In genomic region chr5:15490934-15491333, GRCm38 (mm10) we compare ENCODE assay signal across 24 mouse cellular contexts. TPM values are rescaled to one million over a fixed set of nuclear protein-coding genes. Genes with fewer than 3 reads are reported as not detected.
DNase-seq lines count a peak whose midpoint lies in the region; ATAC-seq and TF ChIP-seq lines count a peak whose summit lies in the region.
"Not testable (repeated sequence)": the region's sequence is repeated elsewhere in the genome, so short reads cannot be mapped to it uniquely, and the experiment has no call there.
"Had no signal": no experiment of that assay in that cellular context is flagged by ENCODE, and none has a peak within 500 bp of the region (broad histone marks: within the 10 kb centered on the region; RNA-seq: fewer than 3 reads in every experiment).

No protein-coding gene starts in this region.

- not testable (repeated sequence) for DNase-seq in forebrain, embryonic 11.5 days (ENCODE audit: low spot score); kidney, postnatal 0 days (ENCODE audit: low spot score)
- DNase-seq in limb, embryonic 14.5 days (ENCODE audit: low spot score): peak; percentile 2

- H3K4me2 ChIP-seq in forebrain, embryonic 11.5 days (ENCODE audit: low read depth, low read length, severe bottlenecking); heart, embryonic 16.5 days (ENCODE audit: low read depth, low read length); kidney, postnatal 0 days (ENCODE audit: low read length); limb, embryonic 14.5 days (replicated peaks; ENCODE audit: low read depth, low read length, severe bottlenecking); midbrain, embryonic 12.5 days (replicated peaks); neural tube, embryonic 15.5 days: not testable (repeated sequence)

- H3K4me1 ChIP-seq in forebrain, embryonic 11.5 days (replicated peaks; ENCODE audit: control insufficient read depth, insufficient read depth, low read length); heart, embryonic 16.5 days (ENCODE audit: control insufficient read depth, insufficient read depth, low read length); kidney, postnatal 0 days (replicated peaks; ENCODE audit: insufficient read depth, low read length); limb, embryonic 14.5 days (ENCODE audit: control insufficient read depth, insufficient read depth, low read length); midbrain, embryonic 12.5 days; neural tube, embryonic 15.5 days: not testable (repeated sequence)

- not testable (repeated sequence) for H3K4me3 ChIP-seq in forebrain, embryonic 11.5 days (ENCODE audit: low read depth, low read length); heart, embryonic 16.5 days (ENCODE audit: low read length); kidney, postnatal 0 days (replicated peaks; ENCODE audit: low read depth, low read length); limb, embryonic 14.5 days (replicated peaks; ENCODE audit: low read length); midbrain, embryonic 12.5 days; neural tube, embryonic 15.5 days (replicated peaks)

- H3K27ac ChIP-seq in forebrain, embryonic 11.5 days (ENCODE audit: low read depth, low read length); heart, embryonic 16.5 days (ENCODE audit: low read length); kidney, postnatal 0 days; limb, embryonic 14.5 days (replicated peaks; ENCODE audit: low read depth, low read length); midbrain, embryonic 12.5 days (replicated peaks); neural tube, embryonic 15.5 days (replicated peaks): not testable (repeated sequence)

- not testable (repeated sequence) for H3K9me3 ChIP-seq in forebrain, embryonic 11.5 days (ENCODE audit: control insufficient read depth, low read length); kidney, postnatal 0 days (replicated peaks; ENCODE audit: low read length); limb, embryonic 14.5 days (ENCODE audit: control insufficient read depth, low read length)
- H3K9me3 ChIP-seq in heart, embryonic 16.5 days (replicated peaks; ENCODE audit: control insufficient read depth, low read length): peaks cover 12% of the 10 kb centered on the region
- peaks cover 35% of the 10 kb centered on the region for H3K9me3 ChIP-seq in midbrain, embryonic 12.5 days
- H3K9me3 ChIP-seq in neural tube, embryonic 15.5 days (replicated peaks): peaks cover 36% of the 10 kb centered on the region

- not testable (repeated sequence) for TF ChIP-seq POLR2A in limb, embryonic 14.5 days (IDR thresholded peaks at IDR 0.05; ENCODE audit: borderline replicate concordance, extremely low read depth, insufficient read depth, insufficient read length)

- peak; percentile 69; the same call in 1 of the 2 replicates for ATAC-seq in forebrain, embryonic 11.5 days (replicated peaks; ENCODE audit: low FRiP score)
- peak; percentile 45; the same call in 1 of the 2 replicates for ATAC-seq in heart, embryonic 16.5 days (replicated peaks; ENCODE audit: extremely low read depth, insufficient read depth, low FRiP score)
- peak; percentile 75 for ATAC-seq in kidney, postnatal 0 days (replicated peaks; ENCODE audit: low FRiP score, low read depth)
- not testable (repeated sequence) for ATAC-seq in limb, embryonic 14.5 days (ENCODE audit: low FRiP score, low read depth)
- ATAC-seq in midbrain, embryonic 12.5 days (ENCODE audit: low FRiP score, low read depth): peak; percentile 47; the same call in 1 of the 2 replicates
- peak; percentile 24; the same call in 1 of the 2 replicates for ATAC-seq in neural tube, embryonic 15.5 days (ENCODE audit: low FRiP score)

- H3K36me3 ChIP-seq in forebrain, embryonic 11.5 days (ENCODE audit: control insufficient read depth, insufficient read depth, low read length); heart, embryonic 16.5 days (ENCODE audit: control insufficient read depth, insufficient read depth); kidney, postnatal 0 days (ENCODE audit: insufficient read depth, low read length); limb, embryonic 14.5 days (ENCODE audit: control insufficient read depth, insufficient read depth, low read length); midbrain, embryonic 12.5 days; neural tube, embryonic 15.5 days: not testable (repeated sequence)

- TF ChIP-seq CTCF in kidney, postnatal 0 days (IDR thresholded peaks at IDR 0.05; ENCODE audit: low read depth): not testable (repeated sequence)

- H3K27me3 ChIP-seq in forebrain, embryonic 11.5 days (ENCODE audit: control insufficient read depth, insufficient read depth, low read length); heart, embryonic 16.5 days (ENCODE audit: control insufficient read depth, insufficient read depth, low read length); kidney, postnatal 0 days (ENCODE audit: insufficient read depth, low read length); limb, embryonic 14.5 days (ENCODE audit: control insufficient read depth, insufficient read depth, low read length); midbrain, embryonic 12.5 days; neural tube, embryonic 15.5 days (replicated peaks): not testable (repeated sequence)

- WGBS in forebrain, embryonic 11.5 days: 62% methylated on average over 2 of the region's 2 CpGs
- WGBS in heart, embryonic 16.5 days: 46% methylated on average over 2 of the region's 2 CpGs
- WGBS in kidney, postnatal 0 days: 62% methylated on average over 2 of the region's 2 CpGs
- WGBS in limb, embryonic 14.5 days: 59% methylated on average over 2 of the region's 2 CpGs
- WGBS in midbrain, embryonic 12.5 days: 63% methylated on average over 2 of the region's 2 CpGs
- WGBS in neural tube, embryonic 15.5 days: 65% methylated on average over 2 of the region's 2 CpGs

- H3K9ac ChIP-seq in forebrain, embryonic 11.5 days (ENCODE audit: low read length); heart, embryonic 16.5 days (ENCODE audit: low read length); kidney, postnatal 0 days (ENCODE audit: low read depth, low read length); limb, embryonic 14.5 days (ENCODE audit: low read depth, low read length, severe bottlenecking); midbrain, embryonic 12.5 days (replicated peaks); neural tube, embryonic 15.5 days (replicated peaks): not testable (repeated sequence)

RNA-seq across cellular contexts. Expression of gene Gm21149, which starts 14.6 kb away (rescaled TPM):
- not detected in 2 replicates for polyA plus RNA-seq in forebrain, embryonic 11.5 days (2014; fragmentation: Nextera tagmentation; extraction: Ambion mirVana)
- polyA plus RNA-seq in heart, embryonic 16.5 days (2015; fragmentation: Nextera tagmentation; extraction: Ambion mirVana): 0.26 and 0.32 TPM in 2 replicates
- polyA plus RNA-seq in kidney, postnatal 0 days (2015; fragmentation: Nextera tagmentation; extraction: Ambion mirVana): not detected in 2 replicates
- polyA plus RNA-seq in limb, embryonic 14.5 days (2012; rRNA removed): not detected in 2 replicates
- polyA plus RNA-seq in limb, embryonic 14.5 days (2014; fragmentation: Nextera tagmentation; extraction: Ambion mirVana): not detected in 2 replicates
- not detected in 2 replicates for polyA plus RNA-seq in midbrain, embryonic 12.5 days (2016; fragmentation: Nextera tagmentation; extraction: Ambion mirVana)
- not detected in 2 replicates for polyA plus RNA-seq in neural tube, embryonic 15.5 days (2015; fragmentation: Nextera tagmentation; extraction: Ambion mirVana)
- polyA plus RNA-seq: CD4-positive, CD25-positive, alpha-beta regulatory T cell, adult 4 months; embryonic facial prominence, embryonic 13.5 days; erythroblast, embryonic 14.5 days; forebrain, embryonic 13.5 days; gonadal fat pad, adult 2 months; heart, postnatal 0 days; hindbrain, embryonic 15.5 days; kidney, adult 2 months; kidney, embryonic 16.5 days; liver, embryonic 12.5 days; liver, postnatal 0 days; macrophage; midbrain, embryonic 16.5 days; myocyte; neural tube, embryonic 13.5 days; small intestine, adult 2 months; stomach, embryonic 15.5 days had no signal

RNA-seq across cellular contexts. Expression of gene Gm21190, which starts 38.1 kb away (rescaled TPM):
- not detected in 2 replicates for polyA plus RNA-seq in forebrain, embryonic 11.5 days (2014; fragmentation: Nextera tagmentation; extraction: Ambion mirVana)
- polyA plus RNA-seq in heart, embryonic 16.5 days (2015; fragmentation: Nextera tagmentation; extraction: Ambion mirVana): not detected in 2 replicates
- not detected in 2 replicates for polyA plus RNA-seq in kidney, postnatal 0 days (2015; fragmentation: Nextera tagmentation; extraction: Ambion mirVana)
- not detected in 2 replicates for polyA plus RNA-seq in limb, embryonic 14.5 days (2012; rRNA removed)
- polyA plus RNA-seq in limb, embryonic 14.5 days (2014; fragmentation: Nextera tagmentation; extraction: Ambion mirVana): not detected in 2 replicates
- polyA plus RNA-seq in midbrain, embryonic 12.5 days (2016; fragmentation: Nextera tagmentation; extraction: Ambion mirVana): not detected in 2 replicates
- polyA plus RNA-seq in neural tube, embryonic 15.5 days (2015; fragmentation: Nextera tagmentation; extraction: Ambion mirVana): not detected in 2 replicates
- polyA plus RNA-seq: CD4-positive, CD25-positive, alpha-beta regulatory T cell, adult 4 months; embryonic facial prominence, embryonic 13.5 days; erythroblast, embryonic 14.5 days; forebrain, embryonic 13.5 days; gonadal fat pad, adult 2 months; hindbrain, embryonic 15.5 days; intestine, embryonic 14.5 days; kidney, embryonic 16.5 days; liver, embryonic 12.5 days; liver, postnatal 0 days; macrophage; midbrain, embryonic 16.5 days; myocyte; neural tube, embryonic 13.5 days; small intestine, adult 2 months; stomach, embryonic 15.5 days had no signal
